Mouse (Mus musculus) embryo, embryonic 9.5 days (tissue): ENCODE data around the gene Prm1.

Experiments used
- DNase-seq: peaks from one replicate; pipeline ENCODE4 v3.0.0-alpha.2; 2017; ENCODE audit errors: extremely low spot score

The Prm1 gene

DNA sequence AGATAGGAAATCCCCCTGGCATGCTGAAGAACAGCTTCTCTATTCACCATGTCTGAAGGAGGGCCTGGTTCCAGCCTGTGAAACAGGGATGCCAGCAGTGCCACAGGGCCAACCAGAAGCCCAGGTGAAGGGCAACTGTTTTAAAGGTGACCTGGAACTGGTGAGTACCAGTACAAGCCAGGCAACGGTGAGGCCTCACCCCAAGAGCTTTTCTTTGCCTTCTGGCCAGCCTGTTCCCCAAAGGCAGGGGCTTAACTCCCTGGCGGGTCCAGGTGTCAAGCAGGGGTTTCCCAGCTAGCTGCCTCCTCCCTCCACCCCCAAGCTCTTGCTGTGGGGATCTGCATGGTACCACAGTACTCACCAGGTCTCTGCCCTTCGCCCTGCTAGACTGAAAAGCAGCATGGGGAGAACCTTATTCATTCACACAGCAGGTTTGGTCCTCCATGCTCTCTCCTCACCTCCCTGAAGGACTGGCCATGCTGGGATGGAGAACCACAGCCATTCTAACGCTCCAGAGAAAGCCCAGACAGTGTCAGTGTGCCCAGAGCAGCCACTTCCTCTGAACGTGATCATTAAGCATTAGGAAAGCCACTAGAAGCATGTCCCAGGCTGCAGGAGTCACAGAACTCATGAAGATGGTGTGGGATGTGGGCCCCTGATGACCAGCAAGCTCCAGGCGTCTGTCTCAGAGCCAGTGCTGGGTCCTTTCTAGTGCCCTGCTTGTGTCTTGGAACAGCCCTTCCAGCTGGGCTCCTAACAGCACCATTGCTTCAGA is 23.1 kb downstream of the Prm1 start:
- no peak for DNase-seq

DNA sequence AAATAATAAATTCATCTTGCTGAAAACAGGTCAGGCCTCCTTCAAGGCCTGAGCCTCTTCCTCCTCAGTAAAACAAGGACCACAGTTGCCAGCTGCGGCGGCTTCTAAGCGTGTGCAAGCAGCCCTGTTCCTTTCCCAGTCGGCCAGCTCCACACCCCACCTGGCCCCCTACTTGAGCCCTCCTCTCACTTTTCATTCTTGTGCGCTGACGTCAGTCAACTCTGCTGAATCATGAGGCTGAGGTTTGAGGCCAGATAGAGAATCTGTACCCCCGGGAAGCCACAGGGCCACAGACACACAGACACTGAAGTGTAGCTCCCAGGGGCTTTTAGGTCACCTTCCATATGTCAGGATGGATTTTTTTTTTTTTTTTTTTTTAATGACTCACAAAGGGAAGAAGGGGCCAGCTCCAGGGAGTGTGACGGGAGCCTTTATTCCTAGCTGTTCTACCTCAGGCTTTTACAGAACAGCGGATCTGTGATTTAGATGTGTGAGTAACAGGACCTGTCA is 23.7 kb downstream of the Prm1 start:
- no peak for DNase-seq

DNA sequence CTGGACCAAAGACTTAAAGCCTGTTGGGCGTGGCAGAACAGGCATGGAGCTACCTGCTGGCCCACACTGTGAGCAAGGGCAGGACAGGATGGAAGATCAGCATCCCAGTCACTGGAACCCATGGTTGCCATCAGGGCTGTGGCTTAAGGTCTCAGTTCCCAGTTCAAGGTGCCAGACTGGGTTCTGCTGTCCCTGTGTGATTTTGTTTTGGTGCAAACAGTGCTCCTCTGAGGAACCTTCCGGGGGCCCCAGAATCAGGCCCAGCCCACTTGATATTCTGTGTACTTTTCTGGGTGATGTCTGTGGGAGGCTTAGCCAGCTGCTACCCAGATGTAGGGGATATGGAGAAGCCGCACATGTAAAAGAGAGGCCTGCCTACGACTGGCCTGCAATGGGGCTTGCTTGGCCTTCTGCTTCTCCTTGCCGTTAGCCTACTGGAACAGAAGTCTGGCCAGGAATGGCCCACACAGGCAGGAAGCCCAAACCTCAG is 25.0 kb downstream of the Prm1 start:
- no peak for DNase-seq

DNA sequence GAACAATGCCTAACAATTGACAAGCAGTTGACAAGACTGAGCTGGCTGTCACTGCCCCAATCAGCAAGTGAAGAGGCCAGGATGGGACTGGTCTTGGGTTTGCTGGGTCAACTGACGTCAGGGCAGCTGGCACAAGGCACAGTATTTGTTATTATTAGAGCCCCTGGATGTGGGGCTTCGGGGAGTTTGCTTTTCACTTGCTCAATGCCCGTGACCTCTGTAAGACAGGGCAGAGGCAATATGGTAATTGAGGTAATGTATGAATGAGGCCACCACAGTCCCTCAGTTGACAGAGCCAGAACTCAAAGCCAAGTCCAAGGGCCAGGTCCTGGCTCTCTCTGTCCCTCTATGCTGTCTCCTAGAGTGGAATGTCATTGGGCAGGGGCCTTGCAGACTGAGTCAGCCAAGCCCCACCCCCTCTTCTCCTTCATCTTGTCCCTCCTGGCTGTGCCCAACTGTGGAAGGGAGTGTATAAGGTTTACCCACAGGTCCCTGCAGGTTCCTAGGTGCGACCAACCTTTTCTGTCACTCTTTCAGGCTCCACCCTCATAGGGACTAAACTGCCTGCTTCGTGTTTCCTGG is 28.0 kb downstream of the Prm1 start:
- no peak for DNase-seq

DNA sequence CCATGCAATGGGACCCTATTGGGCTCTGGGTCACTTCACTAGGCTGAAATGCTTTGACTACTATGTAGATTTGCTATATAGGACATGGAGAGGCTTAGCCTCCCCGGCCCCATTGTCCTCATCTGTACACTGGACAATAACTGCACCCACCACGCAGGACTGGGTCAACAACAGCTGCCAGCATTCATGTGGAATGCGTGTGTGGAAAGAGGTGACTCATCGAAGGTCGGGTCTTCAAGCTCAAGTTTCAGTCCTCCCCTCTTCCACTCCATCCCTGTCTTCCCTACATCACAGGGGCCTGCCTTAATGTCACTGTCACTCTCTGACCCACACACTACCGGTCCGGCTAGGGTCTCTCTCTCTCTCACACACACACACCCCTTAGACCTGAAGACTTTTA is 29.3 kb downstream of the Prm1 start:
- no peak for DNase-seq

DNA sequence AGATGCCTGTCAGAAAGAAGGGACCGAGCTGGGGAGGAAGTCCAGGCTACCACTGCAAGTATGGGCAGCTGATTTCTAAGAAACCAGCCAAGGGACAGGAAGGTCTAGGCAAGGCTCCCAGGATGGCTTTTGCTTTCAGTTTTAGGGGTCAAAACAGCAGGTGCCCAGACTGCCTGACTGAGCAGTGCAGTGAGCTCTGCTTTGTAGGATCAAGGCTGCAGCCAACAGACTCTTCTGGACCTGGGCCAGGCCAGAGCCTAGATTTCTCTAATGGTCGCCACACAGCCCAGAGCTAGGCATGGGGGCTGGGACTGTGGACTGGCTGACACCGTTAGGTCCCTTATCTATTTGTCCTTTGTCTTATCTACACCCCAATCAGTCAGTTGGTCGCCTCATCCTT is 30.9 kb downstream of the Prm1 start:
- no peak for DNase-seq

DNA sequence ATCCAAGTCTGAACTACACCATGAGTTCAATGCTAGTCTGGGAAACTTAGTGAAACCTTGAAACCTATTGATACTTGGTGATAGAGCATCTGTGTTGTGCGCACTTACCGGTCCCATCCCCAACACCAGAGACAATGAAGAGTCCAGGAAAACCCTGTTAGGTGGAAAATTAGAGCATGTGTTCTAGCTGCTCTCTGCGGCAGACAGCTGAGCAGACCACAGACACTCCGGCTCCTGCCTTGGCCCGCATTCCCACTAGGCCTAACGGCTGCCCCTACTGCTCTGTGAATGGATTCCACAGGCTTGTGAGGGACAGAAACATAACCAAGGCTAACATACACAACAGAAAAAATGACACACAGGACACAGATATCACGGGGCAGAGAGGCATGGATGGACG is 32.1 kb downstream of the Prm1 start:
- DNase-seq: no peak

DNA sequence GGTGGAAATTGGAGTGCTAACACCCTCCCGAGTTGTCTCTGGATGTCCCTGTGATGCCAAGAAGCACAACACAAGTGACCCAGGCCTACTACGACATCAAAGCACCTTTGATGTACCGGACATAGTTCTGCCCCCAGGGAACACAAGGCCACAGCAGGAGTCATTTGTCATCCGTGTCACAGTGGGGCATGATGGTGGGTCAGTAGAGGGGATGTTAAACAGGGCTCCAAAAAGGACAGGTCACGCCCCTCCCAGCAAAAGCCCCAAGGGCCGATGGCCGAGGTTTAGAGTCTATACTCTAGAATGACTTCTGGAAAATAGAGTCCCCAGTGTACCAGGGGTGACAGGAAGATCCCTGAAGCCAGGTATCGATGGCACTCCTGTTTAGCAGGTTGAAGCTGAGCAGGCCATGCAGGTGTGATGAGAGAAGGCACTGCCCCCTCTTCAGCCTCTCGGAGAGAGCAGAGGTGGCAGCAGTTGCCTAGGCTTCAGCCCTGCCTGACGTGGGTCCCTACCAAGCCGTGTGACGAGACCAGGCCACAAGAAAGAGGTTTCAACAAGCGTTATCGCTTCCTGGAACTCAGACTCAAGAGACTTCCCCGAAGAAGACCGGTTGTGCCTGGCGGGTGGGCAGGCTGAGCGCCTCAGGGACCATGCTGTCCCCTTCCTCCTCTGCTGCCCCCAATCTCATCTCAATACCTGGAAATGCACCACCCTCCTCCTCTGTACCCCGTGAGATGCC is 33.7 kb downstream of the Prm1 start:
- no peak for DNase-seq

DNA sequence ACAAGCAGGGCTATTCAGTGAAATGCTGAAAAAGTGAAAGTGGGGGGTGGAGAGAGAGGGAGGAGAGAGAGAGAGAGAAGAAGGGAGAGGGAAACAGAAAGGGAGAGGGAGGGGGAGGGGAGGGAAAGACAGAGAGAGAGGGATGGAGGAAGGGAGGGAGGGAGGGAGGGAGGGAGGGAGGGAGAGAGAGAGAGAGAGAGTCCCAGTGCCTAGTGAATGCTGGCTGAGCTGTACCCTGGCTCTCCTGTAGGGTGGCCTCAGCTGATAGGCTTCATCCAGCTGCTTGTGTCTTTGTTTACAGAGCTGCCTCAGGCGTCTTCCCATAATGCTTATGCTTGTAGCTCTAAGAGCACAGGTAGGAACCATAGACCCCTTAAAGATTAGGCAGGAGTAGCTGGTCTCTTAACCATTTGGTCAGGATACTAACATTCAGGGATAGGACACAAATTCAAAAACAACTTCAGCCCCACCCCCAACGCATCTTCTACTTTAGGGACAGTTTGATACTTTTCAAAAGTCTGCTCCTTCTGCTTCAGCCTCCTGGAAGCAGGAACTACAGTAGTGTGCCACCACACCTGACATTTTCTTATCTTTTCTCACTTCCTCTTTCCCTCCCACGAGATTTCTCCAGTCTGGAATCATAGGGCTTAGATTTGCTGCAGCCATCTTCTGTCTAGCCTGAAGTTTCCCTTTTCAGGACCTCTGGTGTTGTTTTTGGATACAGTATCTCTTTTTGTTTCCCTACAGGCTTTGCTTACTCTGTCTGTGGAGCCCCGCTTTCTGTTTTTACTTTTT is 34.9 kb downstream of the Prm1 start:
- DNase-seq: no peak

DNA sequence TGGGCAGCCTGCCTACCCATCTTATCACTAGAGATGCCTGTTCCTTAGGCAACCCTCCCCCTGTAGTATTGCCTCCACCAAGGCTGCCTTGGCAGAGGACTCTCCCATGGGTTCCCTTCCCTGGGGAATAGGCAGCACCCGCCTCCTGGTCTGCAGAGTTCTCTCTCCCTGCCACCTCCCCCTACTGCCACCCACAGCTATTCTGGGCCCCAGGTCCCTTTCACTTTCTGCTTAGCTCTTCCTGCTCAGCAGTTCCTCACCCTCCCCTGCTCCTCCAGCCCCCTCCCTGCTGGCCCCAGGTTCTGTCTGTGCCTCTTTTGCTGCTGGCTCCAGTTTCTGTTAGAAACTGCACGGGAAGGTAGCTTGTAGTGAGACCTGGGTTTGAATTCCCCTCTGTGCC is 36.0 kb downstream of the Prm1 start:
- DNase-seq: no peak

DNA sequence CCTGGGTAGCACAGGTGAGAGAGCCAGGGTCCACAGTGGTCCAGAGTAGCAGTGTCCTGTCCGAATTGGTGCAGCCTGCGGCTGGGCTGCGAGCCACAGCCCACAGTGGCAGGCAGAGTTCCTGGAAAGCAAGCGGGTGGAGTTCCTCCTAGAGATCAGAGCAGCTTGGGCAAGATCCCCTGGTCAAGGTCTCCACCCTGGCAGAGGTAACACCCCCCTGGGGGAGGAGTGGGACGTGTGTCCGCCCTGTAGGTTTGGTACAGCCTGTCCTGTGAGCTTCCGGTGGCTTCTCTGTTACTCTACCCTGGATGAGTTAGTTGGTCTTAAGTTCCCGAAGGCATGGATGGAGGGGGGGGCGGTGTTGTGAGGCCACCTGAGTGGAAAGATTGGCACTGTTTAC is 36.8 kb downstream of the Prm1 start:
- DNase-seq: no peak

DNA sequence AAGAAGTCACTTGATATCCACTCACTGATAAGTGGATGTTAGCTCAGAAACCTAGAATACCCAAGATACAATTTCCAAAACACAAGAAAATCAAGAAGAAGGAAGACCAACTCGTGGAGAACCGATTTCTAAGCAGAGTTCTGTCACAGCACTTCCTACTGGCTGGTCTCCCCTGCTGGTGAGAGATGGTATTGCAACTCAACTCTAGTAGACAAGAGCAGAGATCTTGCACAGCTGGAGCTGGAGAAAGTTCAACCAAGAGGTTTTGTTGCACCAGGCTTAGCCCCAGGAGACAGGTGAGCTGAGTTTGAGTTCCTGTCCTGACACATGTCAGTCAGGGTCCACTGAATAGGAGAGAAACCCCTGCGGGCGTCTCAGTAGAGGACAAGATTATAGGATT is 38.5 kb downstream of the Prm1 start:
- DNase-seq: peak; percentile 72

DNA sequence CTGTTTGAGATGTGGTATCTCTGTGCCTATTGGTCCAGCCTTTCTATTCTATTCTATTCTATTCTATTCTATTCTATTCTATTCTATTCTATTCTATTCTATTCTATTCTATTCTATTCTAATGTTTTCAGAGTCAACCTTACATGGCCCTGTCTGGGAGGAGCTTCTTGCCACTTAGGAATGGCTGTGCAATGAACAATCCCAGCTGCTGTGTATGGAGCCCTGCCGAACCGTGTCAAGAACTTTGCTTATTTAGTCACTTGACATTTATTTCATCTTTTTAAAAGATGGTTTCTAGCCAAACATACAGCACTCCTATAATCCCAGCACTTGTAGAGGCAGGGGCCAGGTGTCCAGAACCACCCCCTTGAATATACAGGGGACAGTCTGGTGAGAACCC is 41.3 kb downstream of the Prm1 start:
- DNase-seq: no peak

DNA sequence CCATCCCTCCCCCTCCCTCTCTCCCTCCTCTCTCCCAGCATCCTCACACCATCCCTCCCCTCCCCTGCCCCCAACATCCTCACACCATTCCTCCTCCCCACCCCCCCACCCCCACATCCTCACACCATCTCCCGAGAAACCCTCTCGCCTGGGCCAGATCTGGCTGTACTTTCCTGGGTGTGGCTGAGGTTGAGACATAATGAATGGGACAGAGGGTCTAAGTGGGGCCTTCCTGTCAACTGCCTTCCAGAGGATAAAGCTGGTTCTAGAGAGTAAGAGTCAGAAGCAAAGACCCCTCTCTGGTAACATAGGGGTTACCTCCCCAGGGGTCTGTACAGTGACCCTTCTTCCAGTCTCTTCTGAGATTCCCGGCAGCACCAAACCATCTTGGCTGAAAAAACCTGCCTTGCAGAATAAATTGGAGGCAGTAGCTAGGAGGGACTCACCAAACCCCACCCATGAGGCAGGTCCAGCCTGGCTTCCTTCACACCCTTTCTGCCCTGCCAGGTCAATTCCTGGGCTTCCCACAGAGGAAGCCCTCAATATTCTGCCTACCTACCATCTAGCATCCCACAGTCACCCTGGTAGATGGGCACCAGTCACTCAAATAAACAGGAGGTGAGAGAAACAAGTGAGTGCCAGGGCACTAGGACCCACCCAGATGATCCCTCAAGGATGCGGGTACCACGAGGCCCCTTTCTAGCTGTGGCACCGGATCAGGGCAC is 41.9 kb downstream of the Prm1 start:
- DNase-seq: no peak

DNA sequence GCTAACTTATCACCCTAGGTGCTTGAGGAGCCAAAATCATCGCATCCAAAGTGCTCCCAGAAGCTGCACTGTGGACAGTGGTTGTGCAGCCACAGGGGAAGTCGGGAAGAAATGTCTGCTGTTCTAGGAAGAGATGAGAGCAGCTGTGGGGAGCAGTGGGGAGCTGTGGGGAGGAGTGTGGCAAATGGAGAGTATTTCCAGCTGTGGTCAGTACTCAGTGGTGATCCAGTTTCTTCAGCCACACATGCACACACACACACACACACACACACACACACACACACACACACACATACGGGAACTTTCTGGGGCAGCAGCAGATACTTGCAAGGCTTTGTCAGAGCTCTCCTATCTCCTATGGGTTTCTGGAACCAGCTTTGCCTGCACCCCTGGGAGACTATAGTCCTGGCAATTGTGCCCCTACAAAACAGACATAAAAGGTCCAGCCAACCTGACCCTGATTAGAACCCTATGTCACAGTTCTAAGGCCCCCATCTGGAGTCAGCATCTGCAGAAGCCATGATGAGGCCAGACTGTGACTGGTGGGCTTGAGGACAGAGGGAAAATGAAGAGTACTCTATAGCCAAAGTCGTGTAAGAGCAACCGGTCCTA is 43.0 kb downstream of the Prm1 start:
- DNase-seq: no peak

DNA sequence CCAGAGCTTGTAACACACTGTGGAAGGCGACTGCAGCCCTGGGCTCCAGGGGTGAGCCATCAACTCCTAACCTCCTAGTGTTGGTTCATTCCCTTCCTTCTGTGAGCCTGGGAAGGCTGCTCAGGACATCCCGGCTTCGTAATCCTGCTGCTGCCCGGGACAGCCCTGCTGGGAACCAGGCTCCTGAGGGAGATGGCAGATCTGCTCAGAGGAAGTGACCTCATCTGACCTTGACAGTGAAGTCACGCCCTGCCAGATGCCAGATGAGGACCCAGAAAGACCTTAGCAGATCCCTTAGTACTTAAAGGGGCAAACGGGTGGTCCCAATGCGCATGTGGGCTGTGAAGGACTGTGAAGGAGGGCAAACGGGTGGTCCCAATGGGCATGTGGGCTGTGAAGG is 44.5 kb downstream of the Prm1 start:
- no peak for DNase-seq

DNA sequence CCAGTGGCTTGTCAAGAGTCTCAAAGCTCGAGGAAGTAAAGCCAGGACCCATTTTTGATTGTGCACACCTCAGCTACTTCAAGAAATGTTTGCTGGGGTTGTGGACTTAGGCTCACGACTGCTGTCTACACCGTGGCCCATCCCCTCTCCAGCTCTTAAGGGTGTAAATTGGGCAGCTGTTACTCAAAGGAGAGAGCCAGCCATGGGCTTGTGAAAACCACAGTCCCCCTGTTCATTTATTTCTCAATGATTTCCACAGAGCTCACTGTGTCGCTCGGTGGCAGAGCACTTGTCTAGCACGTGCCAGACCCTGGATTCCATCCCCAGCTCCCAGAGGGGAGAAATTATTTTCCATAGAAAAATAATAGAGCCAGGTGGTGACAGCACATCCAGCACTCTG is 49.5 kb downstream of the Prm1 start:
- no peak for DNase-seq

DNA sequence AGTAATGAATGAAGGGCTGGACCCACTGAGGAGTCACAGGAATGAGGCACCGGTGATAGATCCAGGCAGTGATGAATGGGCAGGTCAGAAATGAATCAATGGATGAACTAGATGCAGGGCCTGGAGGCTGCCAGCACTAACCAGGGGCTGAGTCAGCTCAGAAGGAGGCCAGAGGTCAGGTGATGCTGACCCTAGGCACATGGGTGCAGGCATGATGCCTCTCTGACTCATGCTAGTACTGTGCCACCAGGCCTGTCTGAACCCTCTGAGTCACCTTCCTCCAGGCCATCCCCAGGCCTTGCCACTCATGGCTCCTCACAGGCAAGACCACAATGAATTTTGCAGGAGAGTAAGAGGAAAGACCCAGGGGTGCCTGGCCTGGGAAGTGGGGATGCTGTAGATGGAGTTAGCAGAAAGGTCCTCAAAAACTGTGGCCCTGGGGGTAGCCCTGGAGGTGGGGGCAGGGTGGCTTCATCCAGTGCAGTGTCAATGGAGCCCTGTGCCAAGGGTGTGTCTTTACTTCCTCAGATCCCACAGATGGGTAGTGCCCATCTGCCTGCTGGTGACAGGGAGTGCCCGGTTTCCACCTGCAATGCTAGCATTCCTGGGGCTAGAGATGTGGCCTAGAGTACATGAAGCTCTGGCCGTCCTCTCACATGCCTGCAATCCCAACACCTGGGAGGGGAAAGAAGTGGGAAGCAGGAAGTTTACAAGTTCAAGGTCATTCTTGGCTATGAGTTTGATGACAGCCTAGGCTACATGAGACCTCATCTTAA is 50.9 kb downstream of the Prm1 start:
- DNase-seq: no peak

DNA sequence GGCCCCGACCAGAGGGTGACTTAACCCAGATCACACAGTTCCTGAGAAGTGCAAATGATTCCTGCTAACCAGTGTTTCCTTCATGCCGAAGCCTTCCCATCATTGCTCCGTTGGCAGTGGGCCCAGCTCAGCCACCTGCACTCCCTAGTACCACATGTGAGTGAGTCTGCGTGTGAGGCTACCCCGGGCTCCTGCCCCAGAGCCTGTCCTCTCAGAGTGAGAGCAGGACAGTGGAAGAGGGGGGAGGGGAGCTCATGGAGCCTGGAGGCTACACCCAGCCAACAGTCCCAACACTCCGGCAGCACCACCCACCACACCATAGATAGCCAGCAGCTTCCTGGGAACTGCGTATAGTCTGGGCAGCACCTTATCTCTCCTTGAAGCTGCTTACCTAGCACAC is 55.8 kb downstream of the Prm1 start:
- no peak for DNase-seq

DNA sequence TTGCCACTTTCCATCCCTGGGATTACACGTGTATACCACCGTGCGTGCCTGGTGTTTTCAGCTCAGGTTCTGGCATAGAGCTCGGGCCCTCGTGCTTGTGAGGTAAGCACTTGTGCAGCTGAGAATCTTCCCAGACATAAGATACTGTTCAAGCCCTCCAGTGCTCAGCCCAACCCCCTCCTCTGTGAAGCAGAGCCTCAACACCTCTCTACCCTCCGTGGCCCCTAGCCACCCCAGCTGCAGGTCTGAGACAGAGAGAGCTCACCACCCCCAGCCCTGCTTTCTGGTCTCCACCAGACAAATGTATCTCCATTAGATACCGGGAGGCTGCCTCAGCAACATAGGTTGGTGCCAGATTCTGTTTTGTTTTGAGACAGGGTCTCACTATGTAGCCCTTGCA is 56.4 kb downstream of the Prm1 start:
- DNase-seq: no peak
